Mouse (Mus musculus): ENCODE measurements around the gene Cdc20b. TPM values are rescaled to one million over a fixed set of nuclear protein-coding genes. Genes with fewer than 3 reads are reported as not detected.

The Cdc20b gene
- total RNA-seq, 2 experiments from 2014 or later: not detected

GRCm38 (mm10) chr13:113022467-113022866 is 12.4 kb upstream of the Cdc20b start:
- DNase-seq: no peak
- intact Hi-C loops (cut with DNase I): no loop called here

GRCm38 (mm10) chr13:113023274-113024143 is 11.4 kb upstream of the Cdc20b start:
- DNase-seq: no peak
- intact Hi-C loops (cut with DNase I): no loop called here

GRCm38 (mm10) chr13:113031351-113031750 is 3.6 kb upstream of the Cdc20b start:
- DNase-seq: no peak
- intact Hi-C loops (cut with DNase I): loop anchor here (5.0 kb wide), 1 partner anchor 44 kb away; the partner anchor contains the start of gene Ccno

GRCm38 (mm10) chr13:113031792-113032571 is 2.9 kb upstream of the Cdc20b start:
- DNase-seq: no peak
- intact Hi-C loops (cut with DNase I): loop anchor here (5.0 kb wide), 1 partner anchor 45 kb away; the partner anchor contains the start of gene Ccno

- intact Hi-C loops (cut with DNase I): loop anchor here (5.0 kb wide), 1 partner anchor 46 kb away; the partner anchor contains the start of gene Ccno
- DNase-seq: no peak
These were observed 2.1 kb upstream of the Cdc20b start for GRCm38 (mm10) chr13:113032831-113033230.

- intact Hi-C loops (cut with DNase I): loop anchor here (5.0 kb wide), 1 partner anchor 47 kb away; the partner anchor contains the start of gene Ccno
- DNase-seq: no peak
These were observed 532 bp upstream of the Cdc20b start for GRCm38 (mm10) chr13:113034271-113034886.

GRCm38 (mm10) chr13:113035852-113036251 is 941 bp downstream of the Cdc20b start:
- intact Hi-C loops (cut with DNase I): loop anchor here (5.0 kb wide), 2 partner anchors 109 to 364 kb away; partner anchors contain the start of genes Dhx29 and Mtrex
- peak; percentile 58 to 81 for DNase-seq

- DNase-seq: no peak
- intact Hi-C loops (cut with DNase I): loop anchor here (5.0 to 10.0 kb wide), 4 partner anchors 92 to 620 kb away; partner anchors contain the start of genes Hspb3 and Snx18
These were observed 10.0 kb downstream of the Cdc20b start for GRCm38 (mm10) chr13:113044876-113045275.

- DNase-seq: no peak
- intact Hi-C loops (cut with DNase I): loop anchor here (5.0 to 10.0 kb wide), 4 partner anchors 92 to 619 kb away; partner anchors contain the start of genes Hspb3 and Snx18
These were observed 10.7 kb downstream of the Cdc20b start for GRCm38 (mm10) chr13:113045458-113046110.

GRCm38 (mm10) chr13:113046211-113046883 is 11.4 kb downstream of the Cdc20b start, which contains the start of gene Gpx8:
Gpx8 (minus strand) TSS chr13:113046410.
- DNase-seq: peak; percentile 49 to 72
- intact Hi-C loops (cut with DNase I): loop anchor here (5.0 to 10.0 kb wide), 4 partner anchors 91 to 618 kb away; partner anchors contain the start of genes Hspb3 and Snx18

GRCm38 (mm10) chr13:113047018-113047417 is 12.1 kb downstream of the Cdc20b start:
- DNase-seq: no peak
- intact Hi-C loops (cut with DNase I): loop anchor here (5.0 to 10.0 kb wide), 4 partner anchors 90 to 618 kb away; partner anchors contain the start of genes Hspb3 and Snx18

- no peak for DNase-seq
- intact Hi-C loops (cut with DNase I): loop anchor here (5.0 to 10.0 kb wide), 4 partner anchors 90 to 617 kb away; partner anchors contain the start of genes Hspb3 and Snx18
These were observed 12.7 kb downstream of the Cdc20b start for GRCm38 (mm10) chr13:113047647-113048046.

GRCm38 (mm10) chr13:113054230-113054629 is 19.3 kb downstream of the Cdc20b start:
- intact Hi-C loops (cut with DNase I): no loop called here
- DNase-seq: no peak

- intact Hi-C loops (cut with DNase I): no loop called here
- peak in 1 of 2 experiments; percentile 38 for DNase-seq
These were observed 20.9 kb downstream of the Cdc20b start for GRCm38 (mm10) chr13:113055826-113056225.

- intact Hi-C loops (cut with DNase I): no loop called here
- DNase-seq: no peak
These were observed 26.8 kb downstream of the Cdc20b start for GRCm38 (mm10) chr13:113061746-113062145.

- no peak for DNase-seq
- intact Hi-C loops (cut with DNase I): no loop called here
These were observed 29.6 kb downstream of the Cdc20b start for GRCm38 (mm10) chr13:113064542-113064941.

- no peak for DNase-seq
- intact Hi-C loops (cut with DNase I): no loop called here
These were observed 44.1 kb downstream of the Cdc20b start for GRCm38 (mm10) chr13:113079021-113079420.

GRCm38 (mm10) chr13:113082101-113082500 is 47.2 kb downstream of the Cdc20b start:
- no peak for DNase-seq

GRCm38 (mm10) chr13:113084732-113085131 is 49.8 kb downstream of the Cdc20b start:
- intact Hi-C loops (cut with DNase I): no loop called here
- no peak for DNase-seq

More at GRCm38 (mm10) chr13:113082101-113082500, 47.2 kb downstream of the Cdc20b start:
- intact Hi-C loops (cut with DNase I): no loop called here

Data from heart, postnatal 14 days (tissue).